Mouse (Mus musculus) yolk sac, embryonic 10.5 days (tissue): ENCODE measurements around the gene Vash2.
"Not testable (repeated sequence)": the region's sequence is repeated elsewhere in the genome, so short reads cannot be mapped to it uniquely, and the experiment has no call there.

Experiments used
- DNase-seq: peaks from one replicate; pipeline ENCODE4 v3.0.0-alpha.2; 2017; ENCODE audit warnings: low spot score

Gene Vash2

DNA sequence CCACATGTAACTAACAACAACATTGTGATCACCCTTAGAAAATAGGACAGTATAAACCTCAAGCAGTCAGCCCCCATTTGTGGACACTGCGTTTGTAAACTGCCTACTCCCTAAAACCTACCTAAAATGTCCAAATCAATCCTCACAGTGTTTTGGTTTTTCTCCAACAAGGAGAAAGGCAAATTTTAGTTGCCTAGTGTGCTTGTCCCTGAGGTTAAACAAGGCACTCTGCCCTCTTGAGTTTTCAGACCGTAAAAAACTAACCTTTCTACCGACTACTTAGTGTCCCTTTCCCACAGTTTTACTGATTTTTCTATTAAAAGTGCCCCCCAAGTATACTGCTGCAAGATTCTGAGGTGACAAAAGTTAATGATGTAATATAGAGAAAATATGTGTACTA, 51.8 kb downstream of the Vash2 start:
- DNase-seq = no peak

DNA sequence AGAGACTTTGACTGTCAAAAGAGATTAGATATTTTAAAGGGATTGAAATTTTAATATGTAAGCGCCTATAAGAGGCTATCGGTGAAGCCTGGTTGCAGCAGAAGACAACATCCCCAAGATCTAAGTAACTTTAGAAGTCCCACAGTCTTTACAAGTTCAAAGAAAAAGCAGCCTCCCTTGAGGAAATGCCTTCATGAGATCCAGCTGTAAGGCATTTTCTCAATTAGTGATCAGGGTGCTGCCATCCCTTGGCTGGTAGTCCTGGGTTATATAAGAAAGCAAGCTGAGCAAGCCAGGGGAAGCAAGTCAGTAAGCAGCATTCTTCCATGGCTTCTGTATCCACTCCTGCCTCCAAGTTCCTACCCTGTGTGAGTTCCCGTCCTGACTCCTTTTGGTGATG, 54.3 kb downstream of the Vash2 start, which contains the start of gene Angel2:
Gene Angel2 (plus strand): TSS at position 301 of the 400 bp plus-strand sequence.
- DNase-seq = not testable (repeated sequence)

DNA sequence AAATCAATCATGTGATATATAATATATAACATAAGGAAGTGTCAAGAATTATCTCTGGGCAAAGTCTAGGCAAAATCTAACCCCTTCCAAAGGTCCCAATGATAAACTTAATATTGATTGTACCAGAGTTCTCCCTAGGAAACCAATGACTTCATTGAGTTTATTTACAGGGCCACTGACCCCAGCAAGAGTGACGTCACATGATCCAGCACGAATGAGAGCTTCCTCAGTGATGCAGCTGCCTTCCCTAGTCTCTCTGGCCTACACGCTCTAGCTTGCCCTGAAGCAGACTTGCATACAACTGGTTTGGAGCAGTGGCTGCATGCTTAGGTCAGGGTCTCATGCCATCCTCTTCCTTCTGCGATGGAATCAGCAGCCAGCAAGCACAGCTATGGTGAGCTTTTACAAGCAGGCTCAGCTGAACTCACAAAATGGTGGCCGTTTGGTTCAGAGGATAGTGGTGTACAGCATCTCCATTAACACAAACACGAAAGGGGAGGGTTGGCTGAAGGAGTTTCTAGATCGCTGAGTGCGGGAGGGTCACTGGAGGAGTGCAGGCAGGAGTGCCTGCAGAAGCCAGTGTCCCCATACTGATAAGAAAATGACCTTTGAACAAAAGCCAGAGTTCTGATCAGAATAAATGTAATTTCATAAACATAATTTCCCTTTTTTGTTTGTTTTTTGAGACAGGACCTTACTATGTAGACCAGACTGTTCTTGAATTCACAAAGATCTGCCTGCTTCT, 59.2 kb downstream of the Vash2 start:
- no peak for DNase-seq

DNA sequence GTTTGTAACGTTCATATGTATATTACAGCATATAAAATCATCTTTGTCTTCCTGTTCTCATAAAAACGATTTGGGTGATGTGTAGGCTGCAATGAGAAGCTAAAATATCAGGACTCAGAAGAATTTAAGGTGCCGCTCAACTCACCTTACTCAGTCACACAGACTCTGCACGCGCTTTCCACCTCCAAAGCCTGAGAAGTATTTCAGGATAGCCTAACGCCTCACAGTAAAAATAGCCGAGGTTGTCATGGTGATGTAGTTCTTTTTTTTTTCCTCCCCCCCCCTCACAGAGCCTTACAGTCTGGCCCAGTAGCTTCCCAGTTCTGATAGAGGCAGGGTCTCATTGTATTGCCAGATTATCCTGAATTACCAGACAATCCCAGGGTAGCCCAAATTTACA, 60.2 kb downstream of the Vash2 start:
- no peak for DNase-seq

DNA sequence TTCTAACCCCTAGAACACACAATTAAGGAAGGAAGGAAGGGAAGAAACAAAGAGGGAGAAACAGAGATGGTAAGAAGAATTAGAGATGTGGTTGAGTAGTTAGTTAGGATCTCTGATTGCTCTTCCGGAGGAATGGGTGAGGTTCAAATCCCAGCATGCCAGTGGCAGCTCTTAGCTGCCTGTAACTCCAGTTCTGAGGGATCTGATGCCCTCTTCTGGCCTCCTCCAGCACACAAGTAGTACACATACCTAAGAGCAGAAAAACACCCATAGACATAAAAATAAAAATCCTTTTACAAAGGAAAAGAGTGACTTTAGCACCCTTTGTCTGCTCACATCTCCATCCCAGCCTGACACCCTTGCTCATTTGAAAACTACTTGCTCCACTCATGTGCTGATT, 66.5 kb downstream of the Vash2 start:
- DNase-seq = no peak

DNA sequence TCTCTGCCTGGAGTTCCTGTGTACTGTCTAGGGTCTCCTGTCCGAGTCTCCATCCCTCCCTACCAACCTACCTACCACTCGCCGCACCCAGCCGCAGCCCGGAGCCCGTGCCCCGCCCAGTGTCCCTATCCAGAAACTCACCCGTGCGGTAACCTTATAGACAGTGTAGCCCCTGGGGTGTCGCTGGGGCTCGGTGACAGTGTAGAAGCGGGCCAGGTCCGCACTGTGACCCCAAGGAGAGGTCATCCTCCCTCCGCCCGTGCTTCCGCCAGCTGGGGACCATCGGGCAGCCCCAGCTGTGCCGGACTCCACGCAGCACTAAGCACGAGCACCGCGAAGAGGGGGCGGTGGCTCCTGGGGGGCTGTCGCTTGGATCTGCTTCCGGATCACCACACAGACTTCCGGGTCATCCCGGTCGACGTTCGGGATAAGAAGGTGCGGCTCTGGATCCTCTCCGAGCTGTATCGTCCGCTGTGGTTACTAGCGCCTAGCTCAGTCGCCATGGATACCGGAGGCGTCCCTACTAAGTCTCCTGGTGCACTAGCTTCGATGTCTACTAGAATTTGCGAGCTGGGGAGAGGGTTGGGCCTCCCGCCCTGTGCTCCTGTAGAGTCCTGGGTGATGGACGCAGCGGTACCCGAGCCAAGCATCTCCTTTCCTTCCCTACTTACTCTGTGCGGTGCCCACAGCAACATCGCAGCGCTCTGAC, 67.5 kb downstream of the Vash2 start, which contains the start of gene Rps6kc1:
Gene Rps6kc1 (minus strand): TSS at position 356 of the 709 bp plus-strand sequence.
- DNase-seq = peak; percentile 85

DNA sequence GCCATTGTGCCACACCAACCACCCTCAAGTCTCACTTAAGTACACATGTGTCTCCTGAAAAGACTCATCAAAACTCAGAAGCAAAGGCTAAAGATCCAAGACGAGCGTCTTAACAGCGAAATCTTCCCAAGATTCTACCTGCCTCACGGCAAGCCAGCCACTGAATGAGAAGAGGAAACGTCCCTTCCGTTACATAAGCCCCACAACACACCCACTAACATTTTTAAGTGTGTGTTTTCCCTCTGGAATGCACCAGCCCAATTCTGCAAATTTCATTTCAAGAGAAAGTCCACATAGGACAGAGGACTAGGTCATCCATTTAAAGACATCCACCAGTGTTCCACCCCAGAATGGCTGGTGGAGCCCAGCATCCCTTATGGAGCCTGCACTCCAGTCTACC, 68.3 kb downstream of the Vash2 start:
- DNase-seq = no peak

DNA sequence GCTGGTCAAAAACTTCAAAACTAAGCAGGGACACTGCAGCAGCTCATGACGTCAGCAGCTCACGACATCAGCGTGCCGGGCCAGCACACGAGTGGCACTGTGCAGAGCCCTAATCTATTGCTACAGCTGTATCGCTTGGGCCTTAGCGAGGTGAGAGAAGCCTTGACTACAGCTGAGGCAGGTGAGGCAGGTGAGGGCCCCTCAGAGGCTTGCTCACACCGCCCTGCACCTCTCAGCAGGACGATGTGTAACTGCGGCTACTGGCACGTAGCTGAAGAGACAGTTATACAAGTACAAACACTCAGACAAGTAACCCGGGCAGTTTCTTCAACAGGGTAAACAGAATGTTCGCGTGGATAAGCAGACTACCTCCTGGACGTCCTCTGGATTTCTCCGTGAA, 74.4 kb downstream of the Vash2 start:
- DNase-seq = no peak

DNA sequence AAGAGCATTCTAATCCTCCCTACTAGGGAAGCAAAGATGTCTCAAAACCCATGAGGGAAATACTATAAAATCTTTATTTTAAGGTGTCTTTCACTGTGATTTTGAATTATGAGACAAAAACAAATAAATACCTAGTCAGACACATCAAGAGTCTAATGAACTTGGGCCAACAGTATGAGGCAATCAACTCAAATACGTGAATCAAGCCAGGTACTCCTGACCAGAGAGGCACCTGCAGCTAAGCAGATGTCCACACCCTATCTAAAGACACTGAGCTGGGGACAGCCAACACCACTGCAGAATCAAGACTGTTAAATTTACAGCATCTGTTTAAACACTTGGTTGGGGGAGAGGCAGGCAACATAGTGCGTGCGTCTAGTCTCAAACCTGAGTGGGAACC, 75.0 kb downstream of the Vash2 start:
- no peak for DNase-seq

DNA sequence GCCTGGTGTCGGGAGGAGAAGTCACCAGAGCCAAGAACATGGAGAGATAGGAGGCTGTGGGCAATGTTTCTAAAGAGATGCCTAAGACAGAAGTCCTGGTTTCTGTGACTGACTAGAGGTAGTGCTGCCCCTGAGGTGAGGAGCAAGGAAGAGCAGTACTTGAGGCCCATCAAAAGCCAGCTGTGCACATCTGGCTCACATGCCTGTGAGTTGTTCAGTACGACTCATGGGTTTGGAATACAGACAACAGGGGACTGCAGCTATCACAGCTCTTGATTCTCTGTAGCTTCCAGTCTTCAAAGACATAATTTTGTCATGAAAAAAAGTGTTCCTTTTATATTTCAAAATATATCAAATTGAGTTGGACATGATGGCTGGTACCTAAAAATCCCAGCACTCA, 78.0 kb downstream of the Vash2 start:
- DNase-seq = no peak

DNA sequence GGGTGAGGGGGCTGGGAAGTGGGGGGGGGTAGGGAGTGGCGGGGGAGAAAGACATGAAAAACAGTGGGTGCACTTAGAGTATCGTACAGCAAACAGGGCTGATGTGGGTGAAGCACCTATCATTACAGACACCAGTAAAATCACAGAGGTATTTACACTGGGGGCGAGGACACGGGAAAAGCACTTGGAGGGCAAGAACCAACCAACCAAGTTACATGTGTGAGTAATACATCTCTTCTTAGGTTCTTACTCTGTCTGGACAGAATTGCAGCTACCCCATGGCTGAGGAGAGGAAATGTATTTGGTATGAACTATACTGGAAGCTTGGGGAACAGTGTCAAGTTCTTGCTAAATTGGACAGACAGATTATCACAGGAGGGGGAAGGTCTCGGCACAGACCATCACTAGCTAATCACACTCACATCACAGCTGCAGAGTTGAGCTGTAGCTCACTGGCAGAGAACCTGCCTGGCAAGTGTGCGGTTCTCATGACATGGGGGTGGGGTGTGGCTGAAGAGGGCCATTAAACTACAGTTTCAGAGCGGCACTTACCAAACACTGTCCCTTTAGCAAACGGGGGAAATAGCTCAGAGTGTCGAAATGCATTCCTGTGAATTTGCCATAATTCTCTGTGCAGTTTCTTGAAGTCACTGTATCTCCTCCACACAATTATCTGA, 80.1 kb downstream of the Vash2 start:
- DNase-seq = no peak

DNA sequence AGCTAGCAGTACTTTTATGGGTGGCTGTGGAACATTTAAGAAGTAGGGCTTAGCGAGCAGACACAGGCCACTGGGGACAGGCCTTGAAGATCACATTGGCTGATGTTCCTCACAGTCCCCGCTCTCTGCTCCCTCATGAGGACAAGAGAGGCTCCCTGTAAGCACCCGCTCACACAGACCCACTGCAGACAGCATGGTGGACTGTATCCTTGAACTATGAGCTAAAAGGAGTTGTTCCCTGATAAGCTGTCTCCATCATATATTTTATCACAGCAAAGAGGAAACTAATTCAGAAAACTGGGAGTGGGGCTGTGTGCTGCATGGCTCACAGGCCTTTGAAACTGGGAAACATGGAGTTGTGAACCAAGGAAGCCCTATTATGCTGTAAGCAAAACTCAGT, 80.9 kb downstream of the Vash2 start:
- DNase-seq = no peak
